Mouse (Mus musculus) hindbrain, embryonic 15.5 days (tissue): ENCODE measurements at regions not wholly inside any gene's neighbourhood (a gene's known extent, or its start where the extent isn't known, plus 50 kb on each side); places are given as distances from the start of the nearest gene placed in this dataset.
A peak's percentile ranks its signal among the peaks of the same experiment; 100 is the strongest.

Experiments used
- ATAC-seq: fragments of 200-750 bp; cut with Nextera tagmentation; 2 replicates; pipeline ENCODE4 v1.8.0; 2017; ENCODE audit warnings: low read depth, moderate number of reproducible peaks, moderate TSS enrichment; ENCODE audit not compliant: low FRiP score
- H3K27ac ChIP-seq: fragments of 300-500 bp; sonication (generic); replicated peaks from 2 replicates; pipeline ENCODE4 v1.5.1; 2015; ENCODE audit warnings: mild to moderate bottlenecking, inconsistent platforms
- H3K27me3 ChIP-seq: fragments of 300-500 bp; sonication (generic); 2 replicates; pipeline ENCODE4 v1.6.1; 2015; ENCODE audit warnings: control low read depth, inconsistent platforms
- H3K36me3 ChIP-seq: fragments of 300-500 bp; sonication (generic); 2 replicates; pipeline ENCODE4 v1.6.1; 2015; ENCODE audit warnings: control low read depth, inconsistent platforms
- H3K4me1 ChIP-seq: fragments of 300-500 bp; sonication (generic); replicated peaks from 2 replicates; pipeline ENCODE4 v1.6.1; 2015; ENCODE audit warnings: control low read depth, inconsistent platforms
- H3K4me2 ChIP-seq: fragments of 300-500 bp; sonication (generic); 2 replicates; pipeline ENCODE4 v1.6.1; 2015; ENCODE audit warnings: moderate library complexity, mild to moderate bottlenecking, inconsistent platforms
- H3K4me3 ChIP-seq: fragments of 300-500 bp; sonication (generic); 2 replicates; pipeline ENCODE4 v1.5.1; 2015; ENCODE audit warnings: mild to moderate bottlenecking, inconsistent platforms
- H3K9ac ChIP-seq: fragments of 300-500 bp; sonication (generic); 2 replicates; pipeline ENCODE4 v1.6.1; 2015; ENCODE audit warnings: inconsistent platforms
- H3K9me3 ChIP-seq: fragments of 300-500 bp; sonication (generic); 2 replicates; pipeline ENCODE4 v1.6.1; 2016; ENCODE audit warnings: control low read depth, inconsistent platforms
- WGBS: fragments of 180-500 bp; shearing (Covaris S2); methylation state at CpG from one replicate; pipeline ENCODE4 v1.1.7; 2015; 5-methylcytosine and 5-hydroxymethylcytosine counted together

- Histone ChIP-seq H3K27ac (no peak overlapping the region), H3K4me3 (no peak overlapping the region), H3K4me1 (peaks cover 4% of the 10 kb centered on the region; the same call in 1 of the 2 replicates), H3K4me2 (no peak overlapping the region), H3K9ac (no peak overlapping the region), H3K9me3 (no peaks in the 10 kb centered on the region), H3K36me3 (no peaks in the 10 kb centered on the region), H3K27me3 (no peaks in the 10 kb centered on the region)
- 97% methylated on average over 2 of the region's 2 CpGs for WGBS
- ATAC-seq = no peak
These were observed 58.5 kb upstream of the Cxcr4 start for GRCm38 (mm10) chr1:128650596-128650995.

- no peak overlapping the region for H3K27ac ChIP-seq
- no peak overlapping the region for H3K4me2 ChIP-seq
- H3K4me1 ChIP-seq = peaks cover 4% of the 10 kb centered on the region; the same call in 1 of the 2 replicates
- WGBS = 17% methylated on average over 13 of the region's 13 CpGs
- H3K36me3 ChIP-seq = no peaks in the 10 kb centered on the region
- H3K9me3 ChIP-seq = no peaks in the 10 kb centered on the region
- H3K4me3 ChIP-seq = no peak overlapping the region
- ATAC-seq = peak; percentile 56
- no peak overlapping the region for H3K9ac ChIP-seq
- H3K27me3 ChIP-seq = no peaks in the 10 kb centered on the region
These were observed 57.5 kb upstream of the Cxcr4 start for GRCm38 (mm10) chr1:128649490-128650178.

- WGBS = 2% methylated on average over 4 of the region's 4 CpGs
- no peak for ATAC-seq
- Histone ChIP-seq H3K27me3 (no peaks in the 10 kb centered on the region), H3K4me3 (no peak overlapping the region), H3K27ac (no peak overlapping the region), H3K9me3 (no peaks in the 10 kb centered on the region), H3K9ac (no peak overlapping the region), H3K4me1 (peaks cover 16% of the 10 kb centered on the region; the same call in 1 of the 2 replicates), H3K36me3 (no peaks in the 10 kb centered on the region), H3K4me2 (no peak overlapping the region)
These were observed 51.3 kb upstream of the Cxcr4 start for GRCm38 (mm10) chr1:128643316-128643776.

GRCm38 (mm10) chr1:128642212-128642611, 50.1 kb upstream of the Cxcr4 start:
- Histone ChIP-seq H3K9me3 (no peaks in the 10 kb centered on the region), H3K4me3 (no peak overlapping the region), H3K4me2 (no peak overlapping the region), H3K9ac (no peak overlapping the region), H3K36me3 (no peaks in the 10 kb centered on the region), H3K27me3 (no peaks in the 10 kb centered on the region), H3K4me1 (peaks cover 16% of the 10 kb centered on the region; the same call in 1 of the 2 replicates), H3K27ac (no peak overlapping the region)
- ATAC-seq = no peak
- WGBS = 95% methylated on average over 2 of the region's 2 CpGs
